Mouse (Mus musculus): ENCODE results near the gene Fancm. TPM values are rescaled to one million over a fixed set of nuclear protein-coding genes. Genes with fewer than 3 reads are reported as not detected.
A peak's percentile ranks its signal among the peaks of the same experiment; 100 is the strongest.

Gene Fancm
- total and polyA plus RNA-seq, 3 experiments: 5.0 to 84.1 (median 68.1) TPM

GRCm38 (mm10) chr12:65048799-65049198 lies 26.6 kb upstream of the Fancm start:
- peaks cover 2% of the 10 kb centered on the region; the same call in 1 of the 2 replicates for H3K4me1 ChIP-seq (ENCODE audit: insufficient read depth, low read depth, low read length)
- ATAC-seq (ENCODE audit: extremely low read depth, insufficient number of reproducible peaks, low FRiP score, poor library complexity, severe bottlenecking) (no peak), DNase-seq (ENCODE audit: low spot score) (no peak)
- H3K9me3 ChIP-seq (replicated peaks): no peaks in the 10 kb centered on the region
- TF ChIP-seq TAL1 (conservative IDR thresholded peaks at IDR 0.05; ENCODE audit: low read depth, low read length): no peak
- TF ChIP-seq CTCF (IDR thresholded peaks at IDR 0.05; ENCODE audit: low read depth, low read length): no peak
- TF ChIP-seq POLR2AphosphoS5 (IDR thresholded peaks at IDR 0.05; ENCODE audit: insufficient replicate concordance, low read depth, low read length): no peak
- no peak for TF ChIP-seq GATA2 (IDR thresholded peaks at IDR 0.05; ENCODE audit: borderline replicate concordance, low read depth, low read length)
- TF ChIP-seq GATA1 (IDR thresholded peaks at IDR 0.05; ENCODE audit: borderline replicate concordance, low read length): no peak
- no peaks in the 10 kb centered on the region for H3K27me3 ChIP-seq (ENCODE audit: insufficient read depth, low read length)
- H3K4me3 ChIP-seq (ENCODE audit: low read depth, low read length): no peak overlapping the region
- H3K36me3 ChIP-seq (replicated peaks): peaks cover 71% of the 10 kb centered on the region

DNA sequence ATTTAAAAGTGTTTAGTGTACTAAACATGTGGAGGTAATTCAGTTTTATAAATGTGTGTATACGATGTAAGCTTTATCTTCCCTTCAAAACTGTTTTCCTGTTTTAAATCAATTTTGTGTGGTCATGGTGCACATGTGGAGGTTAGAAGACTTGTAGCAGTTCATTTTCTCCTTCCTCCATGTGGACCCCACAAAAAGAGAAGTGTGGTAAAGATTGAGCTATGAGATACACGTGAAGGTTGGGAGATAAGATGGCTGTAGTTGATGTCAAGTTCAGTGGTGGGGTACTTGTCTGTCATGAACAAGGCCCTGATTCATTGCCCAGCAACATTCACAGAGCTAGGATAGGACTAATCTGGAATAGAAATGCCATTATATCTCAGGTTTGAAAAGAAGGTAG lies 17.2 kb upstream of the Fancm start:
- Histone ChIP-seq H3K9me3 (replicated peaks) (no peaks in the 10 kb centered on the region), H3K4me3 (ENCODE audit: low read depth, low read length) (no peak overlapping the region), H3K4me1 (ENCODE audit: insufficient read depth, low read depth, low read length) (peaks cover 7% of the 10 kb centered on the region), H3K27me3 (ENCODE audit: insufficient read depth, low read length) (no peaks in the 10 kb centered on the region), H3K36me3 (replicated peaks) (peaks cover 82% of the 10 kb centered on the region)
- DNase-seq (ENCODE audit: low spot score): no peak
- ATAC-seq (ENCODE audit: extremely low read depth, insufficient number of reproducible peaks, low FRiP score, poor library complexity, severe bottlenecking): peak; percentile 61
- TF ChIP-seq POLR2AphosphoS5 (IDR thresholded peaks at IDR 0.05; ENCODE audit: insufficient replicate concordance, low read depth, low read length) (no peak), CTCF (IDR thresholded peaks at IDR 0.05; ENCODE audit: low read depth, low read length) (no peak), GATA1 (IDR thresholded peaks at IDR 0.05; ENCODE audit: borderline replicate concordance, low read length) (no peak), TAL1 (conservative IDR thresholded peaks at IDR 0.05; ENCODE audit: low read depth, low read length) (no peak), GATA2 (IDR thresholded peaks at IDR 0.05; ENCODE audit: borderline replicate concordance, low read depth, low read length) (no peak)

DNA sequence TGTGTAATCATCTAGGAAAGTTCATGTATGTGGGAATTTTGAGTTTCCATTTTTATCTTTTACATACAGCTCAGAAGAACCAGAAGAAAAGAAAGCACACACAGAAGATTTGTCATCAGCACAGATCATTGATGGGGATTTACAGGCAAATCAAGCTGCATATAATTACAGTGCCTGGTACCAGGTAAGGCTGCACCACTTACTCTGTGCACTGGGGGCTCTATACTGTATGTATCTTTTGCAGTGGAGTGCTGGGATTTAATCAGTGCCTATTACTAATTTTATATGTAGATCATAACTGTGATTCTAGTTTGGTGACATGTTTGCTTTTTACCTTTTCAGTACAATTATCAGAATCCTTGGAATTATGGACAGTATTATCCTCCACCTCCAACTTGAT lies 14.3 kb upstream of the Fancm start:
- DNase-seq (ENCODE audit: low spot score) (no peak), ATAC-seq (ENCODE audit: extremely low read depth, insufficient number of reproducible peaks, low FRiP score, poor library complexity, severe bottlenecking) (no peak)
- Histone ChIP-seq H3K36me3 (replicated peaks) (peaks cover 84% of the 10 kb centered on the region), H3K9me3 (replicated peaks) (no peaks in the 10 kb centered on the region), H3K4me1 (ENCODE audit: insufficient read depth, low read depth, low read length) (peaks cover 19% of the 10 kb centered on the region), H3K27me3 (ENCODE audit: insufficient read depth, low read length) (no peaks in the 10 kb centered on the region), H3K4me3 (ENCODE audit: low read depth, low read length) (no peak overlapping the region)
- TF ChIP-seq POLR2AphosphoS5 (IDR thresholded peaks at IDR 0.05; ENCODE audit: insufficient replicate concordance, low read depth, low read length): no peak
- no peak for TF ChIP-seq GATA2 (IDR thresholded peaks at IDR 0.05; ENCODE audit: borderline replicate concordance, low read depth, low read length)
- no peak for TF ChIP-seq CTCF (IDR thresholded peaks at IDR 0.05; ENCODE audit: low read depth, low read length)
- TF ChIP-seq GATA1 (IDR thresholded peaks at IDR 0.05; ENCODE audit: borderline replicate concordance, low read length): no peak
- TF ChIP-seq TAL1 (conservative IDR thresholded peaks at IDR 0.05; ENCODE audit: low read depth, low read length): no peak

GRCm38 (mm10) chr12:65065241-65065640 lies 10.2 kb upstream of the Fancm start:
- Histone ChIP-seq H3K9me3 (replicated peaks) (no peaks in the 10 kb centered on the region), H3K4me1 (ENCODE audit: insufficient read depth, low read depth, low read length) (peaks cover 16% of the 10 kb centered on the region), H3K36me3 (replicated peaks) (peaks cover 82% of the 10 kb centered on the region), H3K27me3 (ENCODE audit: insufficient read depth, low read length) (no peaks in the 10 kb centered on the region), H3K4me3 (ENCODE audit: low read depth, low read length) (no peak overlapping the region)
- no peak for DNase-seq (ENCODE audit: low spot score)
- ATAC-seq (ENCODE audit: extremely low read depth, insufficient number of reproducible peaks, low FRiP score, poor library complexity, severe bottlenecking): peak; percentile 35
- TF ChIP-seq TAL1 (conservative IDR thresholded peaks at IDR 0.05; ENCODE audit: low read depth, low read length): no peak
- TF ChIP-seq GATA2 (IDR thresholded peaks at IDR 0.05; ENCODE audit: borderline replicate concordance, low read depth, low read length): no peak
- TF ChIP-seq GATA1 (IDR thresholded peaks at IDR 0.05; ENCODE audit: borderline replicate concordance, low read length): no peak
- no peak for TF ChIP-seq CTCF (IDR thresholded peaks at IDR 0.05; ENCODE audit: low read depth, low read length)
- TF ChIP-seq POLR2AphosphoS5 (IDR thresholded peaks at IDR 0.05; ENCODE audit: insufficient replicate concordance, low read depth, low read length): no peak

- TF ChIP-seq CTCF (IDR thresholded peaks at IDR 0.05; ENCODE audit: low read depth, low read length): no peak
- no peak for TF ChIP-seq POLR2AphosphoS5 (IDR thresholded peaks at IDR 0.05; ENCODE audit: insufficient replicate concordance, low read depth, low read length)
- TF ChIP-seq TAL1 (conservative IDR thresholded peaks at IDR 0.05; ENCODE audit: low read depth, low read length): no peak
- no peak for TF ChIP-seq GATA1 (IDR thresholded peaks at IDR 0.05; ENCODE audit: borderline replicate concordance, low read length)
- no peak for TF ChIP-seq GATA2 (IDR thresholded peaks at IDR 0.05; ENCODE audit: borderline replicate concordance, low read depth, low read length)
- no peaks in the 10 kb centered on the region for H3K9me3 ChIP-seq (replicated peaks)
- no peak for DNase-seq (ENCODE audit: low spot score)
- no peak overlapping the region for H3K4me3 ChIP-seq (ENCODE audit: low read depth, low read length)
- peaks cover 20% of the 10 kb centered on the region for H3K4me1 ChIP-seq (ENCODE audit: insufficient read depth, low read depth, low read length)
- H3K36me3 ChIP-seq (replicated peaks): peaks cover 79% of the 10 kb centered on the region
- no peaks in the 10 kb centered on the region for H3K27me3 ChIP-seq (ENCODE audit: insufficient read depth, low read length)
- peak; percentile 11; the same call in 1 of the 2 replicates for ATAC-seq (ENCODE audit: extremely low read depth, insufficient number of reproducible peaks, low FRiP score, poor library complexity, severe bottlenecking)
Observed at GRCm38 (mm10) chr12:65066234-65066633, 9.2 kb upstream of the Fancm start.

- Histone ChIP-seq H3K36me3 (replicated peaks) (peaks cover 67% of the 10 kb centered on the region), H3K9me3 (replicated peaks) (no peaks in the 10 kb centered on the region), H3K4me1 (ENCODE audit: insufficient read depth, low read depth, low read length) (peaks cover 34% of the 10 kb centered on the region), H3K27me3 (ENCODE audit: insufficient read depth, low read length) (no peaks in the 10 kb centered on the region), H3K4me3 (ENCODE audit: low read depth, low read length) (no peak overlapping the region)
- no peak for DNase-seq (ENCODE audit: low spot score)
- no peak for ATAC-seq (ENCODE audit: extremely low read depth, insufficient number of reproducible peaks, low FRiP score, poor library complexity, severe bottlenecking)
- TF ChIP-seq GATA2 (IDR thresholded peaks at IDR 0.05; ENCODE audit: borderline replicate concordance, low read depth, low read length) (no peak), CTCF (IDR thresholded peaks at IDR 0.05; ENCODE audit: low read depth, low read length) (no peak), GATA1 (IDR thresholded peaks at IDR 0.05; ENCODE audit: borderline replicate concordance, low read length) (no peak), POLR2AphosphoS5 (IDR thresholded peaks at IDR 0.05; ENCODE audit: insufficient replicate concordance, low read depth, low read length) (no peak), TAL1 (conservative IDR thresholded peaks at IDR 0.05; ENCODE audit: low read depth, low read length) (no peak)
Observed at GRCm38 (mm10) chr12:65068409-65068808, 7.0 kb upstream of the Fancm start.
